Mouse (Mus musculus) thymus, adult 2 months (tissue): ENCODE measurements around the gene Gm10024.

Experiments used
- CTCF ChIP-seq: fragments of 200-500 bp; IDR thresholded peaks from 2 replicates; pipeline ENCODE4 v1.5.1; 2012; ENCODE audit warnings: mild to moderate bottlenecking, control low read depth, low read length, moderate library complexity, borderline replicate concordance; ENCODE audit not compliant: control insufficient read depth, poor library complexity, insufficient read depth; ENCODE audit errors: extremely low read depth
- POLR2A ChIP-seq: fragments of 200-500 bp; IDR thresholded peaks from 2 replicates; pipeline ENCODE4 v1.6.1; 2012; ENCODE audit warnings: mild to moderate bottlenecking, low read length, control low read depth, moderate library complexity; ENCODE audit not compliant: control insufficient read depth, poor library complexity, insufficient read depth; ENCODE audit errors: extremely low read depth

DNA sequence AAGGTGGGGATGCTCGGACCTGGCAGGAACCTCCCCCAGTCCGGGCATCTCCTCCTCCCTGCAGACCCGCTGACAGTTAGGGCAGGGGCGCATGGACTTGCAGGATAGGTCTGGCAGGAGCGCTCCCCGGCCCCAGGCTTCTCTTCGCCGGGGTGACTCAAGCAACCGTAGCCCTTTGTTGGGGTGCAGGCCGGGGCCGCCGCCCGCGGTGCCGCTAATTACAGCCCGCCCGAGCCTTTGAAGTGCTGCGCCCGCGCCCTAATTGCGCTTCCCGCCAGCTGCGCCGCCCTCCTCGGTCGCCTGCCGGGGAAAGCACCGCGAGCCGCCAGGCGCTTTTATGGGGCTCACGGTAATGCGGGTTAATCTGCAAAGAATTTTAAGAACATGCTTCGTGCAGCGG is 33.7 kb upstream of the Gm10024 start:
- TF ChIP-seq POLR2A (no peak), CTCF (no peak)
